Mouse (Mus musculus) liver, adult (tissue): ENCODE data around the gene Phldb2.

Source experiments
- GATA4 ChIP-seq: IDR thresholded peaks from 2 replicates; pipeline ENCODE4 v1.6.1; 2014; ENCODE audit warnings: mild to moderate bottlenecking, low read length; ENCODE audit not compliant: insufficient replicate concordance

Phldb2 gene

DNA sequence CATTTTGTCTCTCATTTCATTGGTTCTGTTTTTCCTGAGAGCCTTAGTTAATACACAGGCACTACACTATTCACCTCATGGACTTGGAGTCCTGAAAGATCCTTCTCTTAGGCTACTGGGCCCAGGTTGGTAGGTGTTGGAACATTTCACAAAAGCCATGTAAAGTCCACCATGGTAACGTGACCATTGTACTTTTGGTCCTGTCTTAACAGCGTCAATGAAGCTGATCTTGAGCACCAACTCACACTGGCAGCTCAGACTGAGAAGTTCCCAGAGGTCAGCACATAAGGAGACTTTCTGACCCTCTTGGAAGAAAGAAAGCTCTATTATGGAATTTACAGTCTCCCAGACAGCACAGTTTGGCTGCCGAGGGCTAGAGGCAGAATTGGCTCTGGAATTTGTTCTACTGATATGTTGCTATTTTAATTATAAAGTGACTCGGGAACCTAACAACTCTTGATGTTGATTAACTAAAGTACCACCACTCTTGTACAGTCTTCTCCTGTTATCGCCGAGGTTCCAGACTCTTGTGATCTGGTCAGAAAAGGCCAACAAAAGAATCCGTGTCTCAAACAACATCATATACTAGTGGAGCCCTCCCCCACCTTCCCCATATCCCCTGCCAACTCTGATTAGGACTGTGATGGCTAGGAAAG is 72.1 kb downstream of the Phldb2 start:
- no peak for TF ChIP-seq GATA4

DNA sequence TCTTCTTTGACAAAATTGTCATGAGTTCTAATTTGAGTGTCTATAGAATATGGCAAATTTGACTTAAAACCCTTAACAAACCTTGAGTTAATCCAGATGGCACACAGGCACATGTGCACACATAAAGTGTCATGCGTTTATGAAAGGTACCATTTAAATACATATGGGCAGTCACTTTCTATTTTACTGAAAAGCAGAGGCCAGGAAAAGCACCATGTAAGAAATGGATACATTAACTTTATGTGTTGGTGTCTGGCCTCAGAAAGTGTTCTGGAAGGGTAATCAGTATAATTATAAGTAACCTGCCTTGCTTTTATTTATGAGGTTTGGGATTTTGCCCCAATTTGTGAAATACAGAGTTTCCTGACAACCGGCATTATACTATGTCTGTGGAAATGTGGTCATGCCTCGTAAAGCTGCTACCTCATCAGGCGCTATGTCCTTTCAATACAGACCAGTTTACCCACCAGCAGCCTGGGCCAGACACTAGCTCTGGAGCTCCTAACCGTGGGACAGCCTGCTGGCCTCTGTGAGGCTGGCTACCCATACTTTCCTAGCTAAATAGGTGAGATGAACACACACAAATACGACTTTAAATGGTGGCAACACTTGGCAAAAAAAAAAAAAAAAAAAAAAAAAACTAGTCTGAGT is 73.2 kb downstream of the Phldb2 start:
- TF ChIP-seq GATA4, result no peak

DNA sequence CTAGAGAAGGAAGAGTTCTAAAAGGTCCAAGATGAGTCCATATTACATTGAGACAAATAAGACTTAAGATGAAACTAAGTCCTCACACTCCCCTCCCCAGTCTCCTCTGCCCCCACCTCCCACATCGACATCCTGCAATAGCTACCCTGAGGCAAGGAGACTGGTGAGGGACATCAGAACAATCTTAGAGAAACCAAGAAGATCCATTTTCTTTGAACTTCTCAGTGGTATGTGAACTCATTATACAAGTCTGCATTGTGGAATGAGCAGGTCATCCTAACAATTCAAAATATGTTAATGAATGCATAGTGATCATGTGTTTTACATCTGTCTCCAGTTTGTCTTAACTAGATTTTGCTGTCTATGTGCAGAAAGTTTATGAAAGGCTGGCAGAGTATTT is 75.7 kb downstream of the Phldb2 start:
- no peak for TF ChIP-seq GATA4

DNA sequence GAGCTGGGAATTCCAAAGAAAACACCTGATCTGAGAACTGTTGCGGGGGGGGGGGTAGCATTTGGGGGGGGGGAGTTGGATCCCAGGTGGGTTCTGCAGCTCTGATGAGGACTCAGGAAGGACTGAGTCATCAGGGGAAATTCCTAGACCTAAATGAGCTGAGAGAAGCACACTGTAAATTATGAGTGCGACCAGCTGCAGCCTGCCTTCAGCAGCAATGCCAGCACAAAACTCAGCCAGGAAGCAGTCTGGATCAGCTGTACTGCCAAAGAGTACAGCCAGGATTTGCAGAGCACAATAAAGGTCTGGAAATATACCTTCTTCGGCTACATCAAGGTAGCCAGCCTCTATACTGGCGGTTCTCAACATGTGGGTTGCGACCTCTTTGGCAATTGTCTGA is 76.2 kb downstream of the Phldb2 start:
- TF ChIP-seq GATA4, result no peak

DNA sequence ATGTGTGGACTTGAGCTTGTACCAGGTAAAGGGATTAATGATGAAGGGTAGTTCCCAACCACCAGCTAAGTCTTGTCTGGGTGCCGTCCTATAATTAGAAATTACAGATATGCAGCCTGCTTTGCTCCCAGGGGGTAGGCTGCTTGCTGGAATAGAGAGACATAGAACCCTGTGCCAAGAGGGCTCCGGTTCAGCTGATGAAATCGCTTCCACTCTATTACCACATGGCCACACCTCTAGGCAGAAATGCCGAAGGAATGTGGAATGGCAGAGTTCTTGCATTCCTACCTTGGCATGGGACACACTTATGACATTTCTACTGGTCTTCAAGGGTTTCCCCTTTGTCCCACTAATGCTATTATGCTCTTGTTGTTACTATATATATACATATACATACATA is 80.0 kb downstream of the Phldb2 start:
- no peak for TF ChIP-seq GATA4

DNA sequence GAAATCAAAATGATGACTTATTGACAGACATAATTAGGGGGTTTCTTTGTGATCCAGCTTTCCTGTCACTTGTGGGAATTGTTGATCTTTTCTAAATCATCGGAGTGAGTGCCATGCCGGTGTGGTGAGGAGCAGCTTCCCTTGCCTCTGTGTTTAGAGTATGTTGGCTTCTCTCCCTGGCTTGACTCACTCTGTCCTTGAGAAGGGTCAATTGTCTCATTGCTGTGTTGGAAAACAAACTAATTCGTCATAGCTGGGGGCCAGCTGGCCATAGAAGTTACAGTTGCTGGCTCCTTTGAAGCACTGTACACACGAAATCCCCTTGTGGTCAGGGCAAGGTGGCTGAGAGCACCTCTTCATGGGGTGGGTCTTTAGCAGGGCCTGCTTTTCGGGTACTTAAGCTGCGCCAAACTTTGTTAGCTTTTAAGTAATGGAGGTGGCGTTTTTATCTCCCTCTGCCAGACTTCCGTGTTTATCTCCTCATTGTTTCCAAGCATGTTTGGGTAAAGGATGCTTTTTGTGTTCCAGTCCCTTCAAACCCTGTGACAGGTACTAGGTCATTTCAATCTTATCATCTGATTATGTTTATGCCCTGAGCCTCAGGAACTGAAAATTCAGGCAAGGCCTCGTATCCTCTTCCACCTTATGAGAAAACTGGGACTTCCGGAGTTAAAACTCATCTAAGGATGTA is 82.0 kb downstream of the Phldb2 start:
- TF ChIP-seq GATA4, result no peak

DNA sequence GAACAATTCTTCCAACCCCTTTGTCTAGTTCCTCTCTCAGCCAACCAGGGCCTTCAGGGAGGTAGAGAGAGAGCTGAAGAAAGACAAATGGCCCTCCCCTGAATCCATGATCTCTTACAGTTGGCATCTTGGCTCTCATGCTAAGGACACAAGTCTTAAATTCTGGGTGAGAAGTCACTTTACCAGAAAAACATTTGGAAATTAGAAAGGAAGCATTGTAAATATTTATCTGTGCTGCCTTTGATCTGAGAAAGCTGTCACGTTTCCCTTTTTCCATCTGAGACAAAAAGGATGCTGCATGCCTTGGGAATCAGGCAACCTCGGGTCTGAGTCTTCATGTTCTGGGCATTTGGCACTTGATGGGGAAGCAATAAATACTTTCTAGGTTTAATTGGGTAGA is 82.7 kb downstream of the Phldb2 start:
- no peak for TF ChIP-seq GATA4

DNA sequence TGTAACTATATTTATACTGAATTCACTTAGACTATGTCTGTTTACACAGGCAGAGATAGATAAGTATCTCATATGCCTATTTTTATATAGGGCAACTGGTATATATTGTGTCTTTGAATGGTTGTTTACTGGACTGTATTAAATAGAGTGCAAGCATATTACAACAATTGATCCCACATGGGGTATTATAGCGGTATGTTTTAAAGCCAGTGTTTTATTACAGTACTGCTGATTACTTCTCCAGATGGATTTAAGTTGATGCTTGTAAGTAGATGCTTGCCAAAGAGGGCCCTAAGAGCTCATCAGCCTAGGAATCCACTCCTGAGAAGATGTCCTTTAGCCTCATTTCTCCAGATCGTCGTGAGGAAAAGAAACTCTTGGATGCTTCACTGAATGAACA is 84.4 kb downstream of the Phldb2 start:
- no peak for TF ChIP-seq GATA4

DNA sequence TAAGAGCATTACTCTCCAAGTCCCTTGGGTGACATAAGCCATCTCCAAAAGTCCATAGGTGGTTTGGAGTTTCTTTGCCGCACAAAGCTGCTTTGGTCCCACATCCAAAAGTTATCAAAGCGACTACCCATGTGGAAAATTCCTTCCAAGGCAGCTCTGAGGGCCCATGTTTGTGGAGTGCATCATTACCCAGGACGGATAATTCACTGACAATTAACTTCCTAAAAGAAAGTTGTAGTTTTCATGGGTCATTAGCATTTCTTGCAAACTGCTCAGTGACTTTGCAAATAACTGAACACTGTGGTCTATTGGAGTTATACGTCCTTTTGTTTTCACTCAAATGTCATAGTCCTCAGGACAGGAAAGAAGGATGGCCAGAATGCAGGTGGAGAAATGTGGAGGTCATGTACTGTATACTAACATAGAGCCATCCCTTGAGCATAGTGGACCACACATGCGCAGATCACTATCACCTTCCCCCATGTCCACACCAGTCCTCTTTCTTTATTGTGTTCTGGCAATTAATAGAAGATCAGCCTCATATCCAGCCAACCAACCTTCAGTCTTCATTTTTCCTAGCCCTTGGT is 96.0 kb downstream of the Phldb2 start:
- no peak for TF ChIP-seq GATA4

DNA sequence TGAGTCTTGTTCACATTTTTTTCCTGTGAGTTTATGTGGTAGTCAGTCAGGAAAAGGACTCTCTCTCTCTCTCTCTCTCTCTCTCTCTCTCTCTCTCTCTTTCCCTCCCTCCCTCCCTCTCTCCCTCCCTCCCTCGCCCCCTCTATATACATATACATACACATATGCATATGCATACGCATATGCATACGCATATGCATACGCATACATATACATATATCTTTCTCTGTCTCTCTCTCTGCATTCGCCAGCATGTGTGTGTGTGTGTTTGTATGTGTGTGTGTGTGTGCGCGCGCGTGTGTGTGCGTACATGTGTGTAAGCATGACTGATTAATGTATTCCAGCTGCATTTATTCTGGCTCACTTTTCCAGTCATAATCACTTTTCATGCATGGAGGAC is 98.9 kb downstream of the Phldb2 start:
- TF ChIP-seq GATA4, result no peak

DNA sequence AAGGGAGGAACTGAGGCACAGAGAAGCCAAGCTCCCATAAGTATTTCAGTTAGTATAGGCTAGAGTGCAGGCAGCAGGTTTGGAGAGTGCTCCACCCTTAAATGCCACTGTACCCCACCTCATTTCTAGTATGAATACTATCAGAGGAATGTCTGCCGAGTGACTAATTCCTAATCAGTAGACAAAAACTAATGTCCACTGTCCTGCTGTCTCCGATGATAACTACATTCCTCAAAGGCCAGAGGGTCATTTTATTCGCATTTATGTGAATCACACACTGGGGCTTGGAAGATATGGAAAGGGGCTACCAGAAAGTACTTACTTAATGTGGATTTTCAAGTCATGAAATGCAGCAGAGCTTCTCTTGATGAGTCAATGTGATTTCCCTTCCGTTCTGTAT is 104.4 kb downstream of the Phldb2 start:
- TF ChIP-seq GATA4, result no peak

DNA sequence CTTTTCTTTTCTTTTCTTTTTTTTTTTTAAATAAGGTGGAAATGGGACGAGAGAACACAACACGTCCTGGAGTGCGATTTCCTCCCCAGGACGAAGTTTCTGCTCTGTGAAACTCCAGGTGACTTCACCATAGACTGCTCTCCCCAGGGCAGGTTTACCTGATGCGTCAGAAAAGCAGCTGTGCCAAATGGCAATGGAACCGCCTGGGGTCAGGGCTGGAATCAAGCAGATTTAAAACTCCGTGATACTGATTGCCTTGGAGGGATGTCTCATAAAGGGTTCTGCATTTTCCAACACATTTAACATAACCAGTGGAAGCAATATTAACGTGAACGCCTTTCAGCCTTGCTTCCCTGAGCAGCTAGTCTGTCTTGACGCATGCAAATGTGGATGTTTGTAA is 108.5 kb downstream of the Phldb2 start:
- TF ChIP-seq GATA4, result no peak

DNA sequence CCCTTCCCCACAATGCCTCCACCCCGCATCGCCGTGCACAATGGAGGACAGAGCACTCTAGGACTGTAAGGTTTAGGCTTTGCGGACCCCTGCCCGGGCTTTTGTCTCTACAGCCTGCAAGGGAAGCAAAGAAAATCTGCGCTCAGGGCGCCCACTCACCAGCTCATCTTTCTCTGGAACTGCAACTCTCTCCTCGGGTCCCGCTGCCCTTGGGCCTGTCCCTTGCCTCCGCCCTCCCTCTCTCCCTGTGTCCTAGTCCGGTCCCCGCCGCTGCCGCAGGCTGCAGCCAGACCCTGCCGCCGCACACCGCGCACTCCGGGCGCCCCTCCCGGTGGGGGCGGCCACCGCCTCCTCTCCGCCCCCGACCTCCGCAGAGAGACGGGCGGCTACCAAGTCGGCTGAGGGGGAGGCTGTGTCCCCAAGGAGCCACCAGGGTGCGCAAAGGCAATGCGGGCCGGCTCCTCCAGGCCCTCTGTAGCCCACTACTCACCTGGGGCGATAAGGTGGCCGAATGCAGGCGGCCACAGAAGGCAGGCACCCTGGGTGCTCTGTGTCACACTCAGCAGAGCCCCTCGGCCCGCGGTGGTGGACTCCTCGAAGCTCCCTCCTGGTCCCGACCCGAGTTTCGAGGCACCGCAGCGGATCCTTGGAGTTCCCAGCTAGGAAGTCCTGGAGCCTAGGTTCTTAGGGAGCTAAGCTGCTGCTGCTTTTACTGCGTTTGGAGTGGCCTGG is 109.2 kb downstream of the Phldb2 start:
- TF ChIP-seq GATA4, result peak; percentile 10; the same call in 1 of the 2 replicates

DNA sequence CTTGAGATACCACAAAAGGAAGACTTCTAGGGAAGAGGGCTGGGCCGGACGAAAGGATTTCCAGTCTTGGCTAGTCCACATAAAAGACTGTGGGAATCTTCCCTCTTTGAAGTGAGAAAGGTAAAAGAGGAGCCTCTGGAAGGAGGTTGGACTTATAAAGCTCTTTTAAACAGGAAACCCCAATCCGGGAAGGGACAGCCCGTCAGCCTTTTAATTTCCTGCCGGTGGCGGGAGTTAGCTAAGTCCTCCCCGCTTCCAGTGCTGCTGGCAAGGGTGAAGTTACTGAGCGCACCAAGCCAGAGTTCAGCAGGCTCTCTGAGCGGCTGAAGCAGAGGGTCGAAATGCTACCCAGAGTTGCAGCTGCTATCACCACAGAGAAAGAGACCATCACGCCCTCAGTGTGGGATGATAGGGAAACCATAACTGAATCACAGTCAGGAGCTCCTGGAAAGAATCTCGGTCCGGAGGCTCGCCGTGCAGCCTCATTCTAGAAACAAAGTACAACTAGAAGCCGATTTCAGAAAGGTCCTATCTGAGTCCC is 110.0 kb downstream of the Phldb2 start:
- no peak for TF ChIP-seq GATA4

DNA sequence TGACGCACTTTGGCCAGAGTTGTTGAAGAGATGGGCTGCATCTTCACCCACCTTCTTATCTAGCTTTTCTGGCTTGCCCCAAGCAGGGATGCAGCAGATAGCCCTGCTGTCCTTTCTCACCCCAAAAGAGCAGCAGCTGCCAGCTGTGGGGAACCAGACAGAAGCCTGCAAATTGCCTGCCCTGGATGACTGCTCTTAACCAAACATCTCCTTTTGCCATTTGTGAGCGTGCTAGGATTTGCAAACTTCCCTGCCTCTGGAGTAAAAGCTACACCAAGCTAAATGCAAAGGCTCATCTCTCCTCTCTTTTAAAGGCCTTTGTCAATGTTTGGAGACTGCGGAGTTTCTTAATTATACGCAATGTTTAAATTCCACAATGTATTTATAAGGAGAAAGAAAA is 111.0 kb downstream of the Phldb2 start:
- no peak for TF ChIP-seq GATA4

DNA sequence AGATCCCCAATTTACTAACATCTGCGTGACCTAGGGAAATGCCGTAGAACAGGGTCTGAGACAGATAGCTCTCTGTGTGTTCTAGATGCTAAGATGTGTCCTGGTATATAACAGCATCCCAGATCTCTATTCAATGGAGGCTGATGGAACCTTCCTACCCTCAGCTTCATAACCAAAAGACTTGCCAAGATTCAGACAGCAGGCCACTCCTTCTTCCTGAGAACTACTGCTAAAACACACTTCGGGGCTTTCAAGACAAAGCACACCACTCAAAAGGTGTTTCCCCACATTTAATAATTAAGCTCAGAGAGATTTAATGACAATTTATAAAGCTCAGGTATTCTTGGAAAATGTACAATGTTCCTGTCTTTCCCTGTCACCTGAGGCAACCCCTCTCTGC is 111.6 kb downstream of the Phldb2 start:
- TF ChIP-seq GATA4, result no peak

DNA sequence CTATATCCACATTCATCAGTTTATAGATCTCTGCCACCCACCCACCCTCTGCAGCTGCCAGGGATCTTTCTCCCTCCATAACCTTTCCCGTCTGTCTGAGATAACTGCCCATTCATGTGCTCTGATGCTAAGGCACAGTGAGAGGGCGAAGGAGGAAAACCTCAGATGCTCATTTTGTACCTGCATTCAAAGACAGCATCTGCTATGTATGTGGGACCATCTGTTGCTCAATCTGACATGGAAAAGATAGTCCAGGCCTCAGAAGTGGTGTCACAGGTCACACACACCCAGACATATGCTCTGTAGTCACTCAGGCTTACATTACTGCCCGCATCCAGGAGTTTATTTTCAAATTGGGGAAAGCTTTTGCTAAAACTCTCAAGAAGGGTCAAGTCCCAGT is 112.4 kb downstream of the Phldb2 start:
- no peak for TF ChIP-seq GATA4
